Mouse (Mus musculus) adrenal gland, postnatal 14 days (tissue): ENCODE results near the gene Tmem202. TPM values are rescaled to one million over a fixed set of nuclear protein-coding genes. Genes with fewer than 3 reads are reported as not detected.

ENCODE experiments used
- DNase-seq: peaks from one replicate; pipeline ENCODE4 v3.0.0; 2021; ENCODE audit warnings: mixed read lengths
- total RNA-seq: library from RNA; stranded (reverse); gene quantifications from 2 replicates; pipeline ENCODE4 v1.2.3, GENCODE M21; 2021

Gene Tmem202
- total RNA-seq, 1 experiment from 2014 or later, result 0.82 TPM

DNA sequence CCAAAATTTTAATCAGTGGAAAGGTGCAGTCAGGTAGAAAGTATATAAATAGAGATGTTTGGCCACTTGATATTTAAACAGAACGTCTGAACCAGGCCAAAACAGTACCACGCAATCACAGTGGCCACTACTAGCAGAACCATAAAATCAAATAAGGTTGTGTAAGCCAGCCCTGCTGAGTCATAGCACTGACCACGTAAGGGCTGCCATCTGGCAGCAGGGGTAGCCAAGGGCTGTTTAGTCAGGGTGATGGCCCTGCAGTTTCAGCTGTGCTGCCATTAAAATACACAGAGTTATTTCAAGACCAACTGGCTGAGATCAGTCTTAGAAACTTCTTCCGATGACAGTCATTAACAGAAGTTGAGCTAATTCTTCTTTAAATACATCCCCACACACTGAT is 5.8 kb downstream of the Tmem202 start:
- peak; percentile 79 for DNase-seq

DNA sequence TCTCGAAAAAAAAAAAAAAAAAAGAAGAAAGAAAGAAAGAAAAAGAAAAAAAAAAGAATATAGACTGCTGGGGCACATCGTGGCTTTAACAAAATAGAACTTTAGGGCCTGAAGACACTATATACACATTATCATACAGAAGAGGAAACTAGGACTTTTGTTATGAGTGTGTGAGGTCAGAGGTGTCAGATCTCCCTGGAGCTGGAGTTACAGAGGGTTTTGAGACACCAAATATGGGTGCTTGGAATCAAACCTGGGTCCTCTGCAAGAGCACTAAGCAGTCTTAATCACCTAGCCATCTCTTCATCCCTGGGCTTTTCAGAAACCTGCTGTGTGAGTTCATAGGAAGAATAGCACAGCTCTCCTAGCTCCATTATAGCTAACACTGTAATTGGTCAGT is 6.2 kb downstream of the Tmem202 start:
- no peak for DNase-seq

DNA sequence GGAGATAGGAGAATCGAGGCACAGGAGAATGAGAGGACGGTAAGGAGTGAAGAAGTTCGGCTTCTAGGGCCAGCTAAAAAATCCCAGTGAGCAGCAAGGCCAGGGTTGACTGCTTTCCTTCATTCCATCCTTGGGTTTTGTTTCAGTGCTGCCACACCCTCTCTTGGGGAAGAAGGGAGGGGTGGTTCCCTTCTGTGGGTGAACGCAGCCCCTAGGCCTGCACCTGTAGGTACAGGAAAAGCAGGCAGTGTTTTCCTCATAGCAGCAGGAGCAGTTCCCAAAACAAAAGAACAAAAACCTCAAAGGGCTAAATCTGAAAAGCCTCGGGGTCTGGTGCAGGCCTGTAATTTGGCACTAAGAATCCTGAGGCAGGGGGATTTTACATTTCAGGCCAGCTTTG is 8.0 kb downstream of the Tmem202 start:
- DNase-seq, result no peak

DNA sequence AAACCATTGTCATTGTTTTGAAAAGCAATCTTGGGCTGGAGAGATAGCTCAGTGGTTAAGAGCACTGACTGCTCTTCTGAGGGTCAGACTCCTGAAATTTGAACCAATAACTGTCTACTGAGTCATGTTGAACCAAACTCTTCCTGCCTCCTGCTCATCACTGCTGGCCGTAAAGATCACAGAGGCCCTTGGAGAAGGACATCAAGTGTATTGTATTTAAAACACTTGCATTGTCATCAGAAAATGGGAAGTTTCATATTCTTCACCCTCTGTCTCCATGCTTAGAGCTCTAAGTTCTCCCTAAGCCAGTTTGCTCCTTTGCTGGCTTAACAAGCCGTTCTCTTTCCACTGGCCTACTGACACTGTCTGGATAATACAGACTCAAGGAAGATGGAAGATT is 11.4 kb downstream of the Tmem202 start:
- DNase-seq, result no peak

DNA sequence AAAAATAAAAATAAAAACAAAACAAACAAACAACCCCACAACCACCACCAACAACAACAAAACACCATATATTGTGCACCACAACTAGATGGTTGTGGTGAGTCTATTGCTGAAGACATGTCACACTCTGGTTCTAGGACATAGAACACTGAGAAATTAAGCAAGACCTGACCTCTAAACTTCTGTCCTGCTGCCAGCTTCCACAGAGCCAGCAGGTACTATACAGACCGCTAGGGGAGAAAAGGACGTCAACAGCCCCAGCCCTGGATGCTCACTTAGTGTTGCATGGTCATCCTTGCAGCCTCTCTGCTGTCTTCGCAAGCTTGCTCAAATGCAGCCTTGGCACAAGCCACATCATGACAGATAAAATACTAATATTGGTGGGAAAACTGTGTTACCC is 12.1 kb downstream of the Tmem202 start:
- DNase-seq, result peak; percentile 41

DNA sequence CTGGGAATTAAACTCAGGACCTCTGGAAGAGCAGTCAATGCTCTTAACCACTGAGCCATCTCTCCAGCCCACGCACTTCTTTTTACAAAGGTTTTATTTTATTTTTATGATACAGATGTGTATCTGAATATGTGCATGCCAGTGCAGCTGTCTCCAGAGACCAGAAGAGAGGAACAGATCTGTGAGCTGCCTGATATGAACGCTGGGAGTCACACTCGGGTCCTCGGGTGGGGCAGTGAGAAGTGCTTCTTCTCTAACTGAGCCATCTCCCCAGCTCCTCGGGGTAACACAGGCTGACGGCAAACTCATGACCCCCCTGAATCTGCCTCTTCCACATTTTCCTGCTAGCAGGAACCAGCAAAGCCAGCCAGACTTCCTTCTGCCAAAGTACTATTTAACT is 12.9 kb downstream of the Tmem202 start:
- no peak for DNase-seq

DNA sequence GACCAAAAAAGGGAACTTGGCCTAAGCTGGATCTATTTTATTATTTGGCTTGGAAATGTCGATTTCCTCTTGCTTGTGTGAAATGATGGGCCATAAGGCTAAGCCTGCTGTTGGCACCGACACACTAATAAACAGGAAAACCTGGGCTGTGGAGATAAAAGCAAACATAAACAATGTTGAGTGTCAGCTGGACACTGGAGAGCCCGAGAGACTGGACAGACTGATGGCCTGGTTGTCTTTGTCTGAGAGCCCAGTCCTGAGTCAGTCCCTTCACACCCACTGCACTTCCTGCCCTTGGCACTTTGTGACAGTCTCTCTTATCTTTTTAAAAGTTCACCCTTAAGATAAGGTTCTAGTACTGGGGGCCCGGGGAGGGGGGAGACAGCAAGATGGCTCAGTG is 16.7 kb downstream of the Tmem202 start:
- DNase-seq, result peak; percentile 26

DNA sequence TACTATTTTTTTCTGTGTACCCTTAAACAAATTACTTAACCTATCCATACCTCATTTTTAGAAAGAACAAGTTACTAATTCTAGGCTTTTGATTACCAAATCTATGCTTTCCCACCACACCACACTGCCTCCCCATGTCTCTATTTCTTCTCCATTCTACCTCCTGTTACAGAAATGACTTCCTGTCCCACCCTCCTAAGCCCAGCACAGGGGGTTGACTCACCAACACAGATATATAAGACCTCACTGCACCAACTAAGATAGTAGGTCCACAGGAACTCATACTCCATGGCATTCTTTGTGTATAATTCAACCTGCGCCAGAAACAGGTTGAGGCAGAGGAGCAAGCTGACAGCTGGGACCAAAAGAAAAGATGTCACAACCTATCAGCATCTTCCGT is 20.3 kb downstream of the Tmem202 start:
- DNase-seq, result no peak

DNA sequence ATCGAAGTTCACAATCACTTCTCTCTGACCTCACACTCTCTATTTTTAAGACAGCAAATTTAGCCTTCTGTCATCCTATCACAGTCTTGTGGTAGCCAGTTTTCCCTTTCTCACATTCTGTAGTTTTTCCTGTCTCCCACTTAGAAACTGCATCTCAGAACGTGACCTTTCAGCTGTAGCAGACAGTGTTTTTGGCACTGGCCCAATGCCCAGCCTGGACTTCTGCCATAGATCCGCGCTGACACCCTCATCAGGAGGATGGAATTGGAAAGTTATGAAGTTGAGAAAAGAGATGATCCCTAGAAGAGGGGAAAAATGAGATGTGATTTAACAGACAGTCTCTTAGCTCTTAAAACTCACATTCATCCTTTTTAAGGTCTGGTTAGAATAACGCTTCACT is 20.7 kb downstream of the Tmem202 start:
- DNase-seq, result peak; percentile 84

DNA sequence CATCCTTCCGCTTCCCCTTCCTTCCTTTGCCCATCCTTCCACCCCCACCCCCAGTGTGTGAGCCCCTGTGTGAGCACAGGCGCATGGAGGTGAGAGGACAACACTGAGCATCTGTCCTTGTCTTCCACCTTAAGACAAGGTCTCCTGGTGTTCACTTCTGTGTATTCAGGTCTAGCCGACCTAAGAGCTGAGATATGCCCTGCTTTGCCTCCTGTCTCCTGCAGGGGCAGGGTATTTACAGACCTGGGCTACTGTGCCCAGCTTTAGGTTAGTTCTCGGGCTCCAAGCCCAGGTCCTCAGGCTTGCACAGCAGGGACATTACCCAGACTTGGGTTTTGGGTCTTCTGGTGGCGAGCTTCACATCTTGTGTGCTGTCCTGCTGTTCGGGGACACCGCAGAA is 22.5 kb downstream of the Tmem202 start:
- DNase-seq, result no peak

DNA sequence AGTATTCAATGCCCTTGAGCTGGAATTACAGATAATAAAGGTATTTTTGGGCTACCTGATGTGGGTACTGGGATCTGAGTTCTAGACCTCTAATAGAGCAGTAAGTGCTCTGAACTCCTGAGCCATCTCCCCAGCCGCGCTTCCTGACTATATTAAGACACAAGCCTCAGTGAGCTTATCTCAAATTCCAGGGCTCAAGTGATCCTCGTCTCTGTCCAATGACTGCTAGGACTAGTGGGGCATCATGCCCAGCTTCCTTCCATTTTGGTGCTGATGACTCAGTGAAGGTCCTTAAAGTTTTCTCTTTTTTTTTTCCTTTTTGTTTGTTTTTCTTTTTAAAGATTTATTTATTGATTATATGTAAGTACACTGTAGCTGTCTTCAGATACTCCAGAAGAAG is 24.6 kb downstream of the Tmem202 start:
- no peak for DNase-seq

DNA sequence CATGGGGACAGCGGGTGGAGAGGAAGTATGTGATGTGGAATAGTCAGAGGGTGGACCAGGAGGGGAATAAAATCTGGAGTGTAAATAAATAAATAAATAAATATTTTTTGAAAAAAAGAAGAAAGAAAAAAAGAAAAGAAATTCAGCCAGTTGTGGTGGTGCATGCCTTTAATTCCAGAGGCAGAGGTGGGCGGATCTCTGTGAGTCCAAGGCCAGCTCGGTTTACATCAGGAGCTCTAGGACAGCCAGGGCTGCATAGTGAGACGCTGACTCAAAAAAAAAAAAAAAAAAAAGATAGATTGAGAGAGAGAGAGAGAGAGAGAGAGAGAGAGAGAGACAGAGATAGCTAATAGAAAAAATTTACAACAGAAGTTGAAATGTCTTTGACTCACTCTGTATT is 27.3 kb downstream of the Tmem202 start:
- DNase-seq, result no peak

DNA sequence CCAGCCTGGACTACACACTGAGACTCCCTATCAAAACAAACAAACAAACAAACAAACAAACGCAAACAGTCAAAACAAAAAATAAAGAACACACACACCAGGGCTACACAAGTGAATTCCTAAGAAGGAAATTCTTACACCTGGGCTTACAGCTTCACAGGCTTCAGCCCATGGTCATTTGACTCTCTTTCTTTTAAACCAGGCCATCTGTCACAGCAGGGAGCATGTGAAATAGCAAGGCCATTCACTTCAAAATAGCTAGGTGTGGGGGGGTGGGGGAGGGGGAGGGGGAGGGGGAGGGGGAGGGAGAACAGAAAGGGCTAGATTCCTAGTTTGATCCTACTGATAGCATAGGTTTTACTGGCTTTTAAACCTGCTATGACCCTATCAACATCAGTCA is 31.5 kb downstream of the Tmem202 start:
- no peak for DNase-seq

DNA sequence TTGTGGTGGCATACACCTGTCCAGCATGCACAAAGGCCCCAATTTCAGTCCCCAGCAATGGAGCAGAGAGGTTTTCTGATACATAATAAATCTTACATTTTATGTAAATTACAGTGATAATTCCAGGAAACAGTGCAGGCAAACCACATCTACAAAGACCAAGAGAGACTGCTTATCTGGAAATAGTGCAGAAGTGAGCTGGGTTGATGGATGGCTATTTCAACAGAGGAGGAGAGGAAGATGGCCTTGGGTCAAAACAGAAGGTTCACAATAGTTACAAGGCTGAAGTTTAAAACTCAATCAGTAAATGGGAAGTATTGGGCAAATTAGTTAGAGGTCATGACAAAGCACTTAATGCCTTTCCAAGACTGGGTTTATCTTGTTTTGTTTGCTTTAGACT is 52.3 kb downstream of the Tmem202 start:
- peak; percentile 40 for DNase-seq

DNA sequence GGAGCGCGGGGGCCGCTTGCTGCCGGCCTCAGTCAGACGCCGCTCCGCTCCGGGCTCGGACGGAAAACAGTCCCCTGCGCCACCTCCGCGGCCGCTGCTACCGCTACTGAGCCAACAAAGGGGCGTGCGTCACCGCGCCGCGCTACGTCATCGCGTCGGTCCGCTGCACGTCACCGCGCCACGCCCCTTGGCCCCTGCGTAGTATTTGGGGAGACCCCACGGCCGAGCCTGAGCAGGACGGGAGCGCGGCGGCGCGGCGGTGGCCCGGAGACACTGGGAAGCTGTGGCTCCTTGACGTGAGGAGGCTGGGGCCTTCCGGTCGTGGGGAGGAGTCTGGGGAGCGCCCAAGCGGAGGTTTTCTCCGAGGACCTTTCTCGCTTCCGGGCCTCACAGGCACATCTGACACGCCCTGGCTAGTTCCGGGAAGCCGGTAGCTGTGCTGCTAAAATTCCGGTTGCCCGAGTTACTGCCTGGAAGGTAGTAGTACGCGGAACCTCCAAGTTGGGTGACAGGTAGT is 53.0 kb downstream of the Tmem202 start, which contains the start of gene Arih1:
TSS of gene Arih1 (minus strand) at position 70 of the 517 bp plus-strand sequence.
- peak; percentile 100 for DNase-seq

DNA sequence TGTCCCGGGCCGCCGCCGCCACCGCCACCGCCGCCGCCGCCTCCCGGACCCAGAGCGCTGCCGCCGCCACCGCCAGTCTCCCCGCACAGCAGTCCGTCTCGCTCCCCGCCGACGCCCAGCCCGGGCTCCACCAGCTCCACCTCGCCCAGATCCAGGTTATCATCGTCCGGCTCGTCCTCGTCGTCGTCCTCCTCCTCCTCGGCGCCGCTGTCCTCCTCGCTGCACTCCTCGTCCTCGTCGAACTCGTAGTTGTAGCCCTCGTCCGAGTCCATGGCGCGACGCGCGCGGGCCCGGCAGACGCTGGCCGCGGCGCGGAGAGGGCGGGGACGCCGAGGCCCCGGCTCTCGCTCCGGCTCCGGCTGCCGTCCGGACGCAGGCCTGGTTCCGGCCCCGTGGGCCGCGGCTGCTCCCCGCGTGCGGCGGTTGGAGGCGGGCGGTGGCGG is 53.5 kb downstream of the Tmem202 start:
- DNase-seq, result no peak

DNA sequence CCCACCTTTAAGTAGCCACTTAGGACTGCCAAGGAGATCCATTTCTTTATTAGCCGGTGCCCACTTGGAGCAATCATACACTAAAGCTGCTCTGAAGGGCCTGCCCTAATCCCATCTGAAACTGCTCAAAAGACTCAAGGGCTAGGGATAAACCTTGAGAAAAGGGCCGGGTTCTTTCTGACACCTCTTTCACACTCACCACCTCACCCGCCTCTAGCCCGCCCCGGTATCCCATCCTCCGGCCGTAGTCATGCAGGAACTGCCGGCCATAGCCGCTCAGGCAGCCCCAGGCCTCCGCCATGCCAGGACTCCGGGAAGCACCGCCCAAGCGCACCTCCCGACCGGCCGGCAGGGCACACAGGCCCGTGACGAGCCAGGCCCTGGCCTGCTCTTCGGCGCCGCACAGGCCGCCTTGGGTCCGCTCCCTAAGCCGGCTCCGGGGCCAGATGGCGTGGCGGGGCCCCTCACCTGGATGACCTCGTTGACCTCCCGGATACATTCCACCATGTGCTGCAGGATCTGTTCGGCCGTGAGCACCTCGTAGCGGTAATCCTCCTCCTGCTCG is 54.1 kb downstream of the Tmem202 start:
- peak; percentile 88 for DNase-seq

DNA sequence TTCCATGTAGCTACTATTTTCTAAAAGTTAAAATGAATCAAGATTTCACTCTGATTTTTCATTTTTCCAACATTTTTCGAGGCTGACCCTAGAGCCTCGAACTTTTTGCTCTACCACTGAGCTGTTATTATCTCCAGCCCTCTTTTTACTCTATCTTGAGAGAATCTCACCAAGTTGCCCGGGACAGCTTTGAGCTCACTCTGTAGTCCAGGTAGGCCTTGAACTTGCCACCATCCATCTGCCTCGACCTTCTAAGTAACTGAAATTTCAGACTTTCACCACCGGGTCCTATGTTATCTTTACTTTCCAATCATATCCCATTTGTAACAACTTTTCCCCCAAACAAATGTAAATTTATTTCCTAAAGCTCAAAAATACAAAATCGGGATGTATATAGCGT is 54.9 kb downstream of the Tmem202 start:
- DNase-seq, result peak; percentile 11

DNA sequence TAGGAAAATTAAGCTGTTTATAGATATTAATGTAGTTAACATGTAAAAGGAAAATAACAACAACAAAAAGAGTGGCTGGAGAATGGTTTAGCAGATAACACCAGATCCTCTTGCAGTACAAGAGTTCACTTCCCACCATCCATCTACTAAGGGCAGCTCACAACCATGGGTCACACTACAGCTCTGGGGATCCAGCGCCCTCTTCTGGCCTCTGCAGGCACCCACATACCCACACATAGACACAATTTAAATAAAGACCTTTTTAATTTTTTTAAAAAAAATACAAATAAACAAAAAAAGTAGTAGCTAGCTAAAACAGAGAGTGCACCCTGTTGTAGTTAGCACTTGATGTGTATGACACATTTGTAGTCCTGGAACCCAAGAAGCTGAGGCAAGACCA is 57.2 kb downstream of the Tmem202 start:
- DNase-seq, result peak; percentile 72

DNA sequence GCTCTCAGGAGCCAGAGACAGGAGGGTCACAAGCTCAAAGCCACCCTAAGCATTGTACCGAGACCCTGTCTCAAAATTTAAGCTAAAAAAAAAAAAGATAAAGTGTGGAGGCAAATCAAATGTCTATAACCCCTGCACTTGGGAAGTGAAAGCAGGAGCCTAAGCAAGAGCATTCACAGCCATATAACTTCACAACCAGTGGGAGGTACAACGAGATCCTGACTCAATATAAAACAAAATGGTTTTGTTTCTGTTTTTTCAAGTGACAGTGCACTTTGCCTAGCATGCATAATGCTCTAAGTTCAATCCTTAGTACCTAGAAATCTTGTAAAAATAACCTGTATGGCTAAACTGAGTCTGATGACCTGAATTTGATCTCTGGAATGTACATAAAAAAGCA is 63.0 kb downstream of the Tmem202 start:
- no peak for DNase-seq

DNA sequence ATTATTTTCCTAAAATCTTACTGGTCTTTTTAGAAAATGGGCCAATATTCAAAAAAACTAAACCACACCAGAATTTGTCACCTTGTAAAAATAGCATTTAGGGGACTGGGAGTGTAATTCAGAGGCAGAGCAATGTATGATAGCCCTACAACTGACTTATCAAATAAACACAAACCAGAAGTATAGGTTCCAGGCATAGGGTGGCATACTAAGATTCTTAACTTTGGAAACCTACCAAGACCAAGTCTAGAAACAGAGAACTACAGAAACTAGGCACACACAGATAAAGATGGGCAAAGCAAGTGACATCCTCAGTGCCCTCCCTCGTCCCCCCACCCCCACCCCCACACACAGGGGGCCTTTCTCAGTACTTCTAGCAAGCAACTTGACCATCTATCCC is 64.8 kb downstream of the Tmem202 start:
- no peak for DNase-seq

DNA sequence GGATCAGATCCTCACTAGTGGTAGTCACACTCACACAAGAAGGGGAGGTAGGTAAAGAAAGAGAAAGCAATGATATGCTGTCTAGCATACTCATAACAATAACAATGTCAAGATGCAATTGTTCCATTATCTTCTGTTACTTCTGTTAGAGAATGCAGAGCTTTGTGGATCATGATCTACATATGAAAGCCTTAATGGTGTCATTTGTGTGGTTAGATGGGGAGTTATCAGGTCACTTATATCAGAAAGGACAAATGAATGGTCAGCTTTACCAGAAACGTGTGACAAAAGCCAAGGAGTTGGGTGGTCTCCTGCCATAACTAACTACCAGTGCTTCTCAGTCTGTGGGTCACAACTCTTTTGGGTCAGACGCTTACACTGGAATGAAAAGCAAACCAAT is 66.5 kb downstream of the Tmem202 start:
- no peak for DNase-seq

DNA sequence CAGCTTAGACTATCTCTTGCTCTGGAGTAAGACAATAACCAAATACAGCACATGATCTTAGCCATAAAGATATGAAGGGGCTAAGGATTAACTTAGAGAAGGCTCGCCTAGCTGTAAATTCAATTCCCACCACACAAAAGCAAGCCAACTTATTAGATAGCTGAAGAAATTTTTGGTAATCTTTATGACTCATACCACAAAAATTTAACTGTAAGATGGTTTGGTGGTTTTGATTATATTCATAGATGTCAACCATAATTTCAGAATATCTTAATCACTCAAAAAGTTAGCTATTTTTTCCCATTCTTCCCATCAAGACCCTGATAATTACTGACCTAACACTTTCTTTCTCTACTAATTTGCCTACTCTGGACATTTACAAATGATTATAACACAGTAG is 70.2 kb downstream of the Tmem202 start:
- no peak for DNase-seq
